Mouse (Mus musculus) T-cell, adult 66 days (primary cell): Measurements from ENCODE around the gene Mageb16. TPM values are rescaled to one million over a fixed set of nuclear protein-coding genes. Genes with fewer than 3 reads are reported as not detected.

Source experiments
- total RNA-seq, 2 experiments: library from RNA; stranded (reverse); gene quantifications; 3 replicates in 1 of 2; 4 replicates in 1 of 2; pipeline ENCODE4 v1.2.4; 2023

The Mageb16 gene
- total RNA-seq, result not detected

GRCm38 (mm10) chrX:79671411-79671810 lies at the start of gene Mageb16:
Gene Mageb16, minus strand, starts transcription at chrX:79671435.

Other genes starting within 250 kb of the Mageb16 start
- not detected for gene Gm7173, start 154.2 kb downstream of the Mageb16 start, total RNA-seq